Mouse (Mus musculus) thymus, postnatal 0 days (tissue): ENCODE measurements around the gene D3Ertd254e. TPM values are rescaled to one million over a fixed set of nuclear protein-coding genes. Genes with fewer than 3 reads are reported as not detected.
"Not testable (repeated sequence)": the region's sequence is repeated elsewhere in the genome, so short reads cannot be mapped to it uniquely, and the experiment has no call there.

Experiments used
- DNase-seq: peaks from one replicate; pipeline ENCODE4 v3.0.0-alpha.2; 2015; ENCODE audit warnings: low spot score
- polyA plus RNA-seq: library from polyadenylated mRNA; unstranded; fragments of >200 nt; fragmentation: Nextera tagmentation; extraction: Ambion mirVana; gene quantifications from 2 replicates; pipeline ENCODE4 v1.2.1, GENCODE M21; 2015

The D3Ertd254e gene
- 4.2 and 5.2 TPM in 2 replicates for polyA plus RNA-seq

DNA sequence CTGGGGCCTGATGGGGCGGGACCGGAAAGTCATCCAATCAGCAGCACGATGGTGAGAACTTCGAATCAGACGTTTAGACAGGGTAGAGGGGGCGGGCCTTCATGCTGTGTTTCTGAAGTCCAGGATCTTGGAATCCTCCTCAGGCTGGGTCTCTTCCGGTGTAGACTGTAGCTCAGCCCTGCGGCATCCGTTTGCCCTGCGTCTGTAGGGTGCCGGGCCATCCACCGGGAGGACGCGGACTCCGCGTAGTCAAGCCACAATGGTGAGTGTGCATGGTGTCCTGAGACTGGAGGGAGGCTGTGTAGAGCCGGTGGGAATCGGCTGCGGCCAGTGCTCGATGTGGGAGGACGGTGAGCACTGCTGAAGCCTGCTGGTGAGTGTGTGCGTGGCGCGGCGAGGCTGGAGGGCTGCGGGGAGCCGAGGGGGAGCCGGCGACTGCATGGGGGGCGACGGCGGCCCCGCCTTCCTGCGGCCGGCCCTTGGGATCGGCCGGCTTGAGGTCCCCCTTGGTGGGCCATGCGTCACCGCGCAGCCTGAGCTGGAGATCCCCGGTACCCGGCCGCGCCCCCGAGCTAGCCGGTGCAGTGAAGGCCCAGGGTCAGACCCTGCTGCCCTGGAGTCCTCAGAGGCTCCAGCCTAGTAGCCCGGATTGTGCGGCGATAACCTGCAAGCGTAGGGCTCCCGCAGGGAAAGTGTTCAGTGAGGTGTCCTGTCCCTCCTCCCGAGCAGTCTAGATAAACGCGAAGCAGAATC is at the start of gene D3Ertd254e:
TSS of gene D3Ertd254e (plus strand) at position 84 of the 753 bp plus-strand sequence.
- DNase-seq: peak; percentile 86

- no peak for DNase-seq
Measured at GRCm38 (mm10) chr3:36116076-36116475, 34.7 kb upstream of the D3Ertd254e start.

DNA sequence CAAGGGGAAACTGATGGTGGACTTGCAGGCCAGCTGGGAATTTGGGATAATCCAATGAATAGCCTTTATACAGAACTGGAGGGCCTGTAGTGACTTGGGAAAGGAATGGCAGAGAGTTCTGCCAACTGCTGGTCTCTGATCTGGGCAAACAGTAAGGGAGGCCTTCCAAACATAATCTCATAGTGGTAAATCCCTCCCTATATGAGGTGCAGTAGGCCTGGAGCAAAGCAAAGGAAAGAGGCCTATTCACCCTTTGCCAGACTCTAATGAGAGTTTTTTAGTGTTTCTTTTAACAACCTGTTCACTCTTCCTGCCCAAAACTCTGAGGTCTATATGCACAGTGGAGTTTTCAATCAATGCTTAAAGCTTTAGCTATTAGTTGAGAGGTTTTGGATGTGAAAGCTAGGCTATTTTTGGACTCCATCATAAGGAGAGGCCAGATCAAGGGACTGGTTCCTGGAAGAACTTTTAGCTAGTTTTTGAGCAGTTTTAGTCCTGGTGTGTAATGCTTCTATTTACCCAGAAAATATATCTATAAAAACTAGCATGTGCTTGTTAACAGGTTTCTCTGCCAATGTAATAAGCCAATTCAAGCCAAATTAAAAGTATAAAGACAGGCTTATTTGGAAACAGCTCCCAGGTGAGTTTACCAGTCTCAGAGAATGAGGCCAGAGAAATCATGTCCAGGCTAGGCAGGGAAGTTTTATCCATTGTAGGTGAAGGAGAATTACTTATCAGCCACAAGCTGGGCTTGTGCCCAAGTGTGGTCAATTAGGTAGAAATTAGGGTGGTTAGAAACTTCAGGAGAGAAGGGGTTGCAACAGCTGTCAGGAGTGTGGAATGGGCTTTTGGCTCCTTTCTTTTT is 30.9 kb upstream of the D3Ertd254e start:
- DNase-seq: no peak

DNA sequence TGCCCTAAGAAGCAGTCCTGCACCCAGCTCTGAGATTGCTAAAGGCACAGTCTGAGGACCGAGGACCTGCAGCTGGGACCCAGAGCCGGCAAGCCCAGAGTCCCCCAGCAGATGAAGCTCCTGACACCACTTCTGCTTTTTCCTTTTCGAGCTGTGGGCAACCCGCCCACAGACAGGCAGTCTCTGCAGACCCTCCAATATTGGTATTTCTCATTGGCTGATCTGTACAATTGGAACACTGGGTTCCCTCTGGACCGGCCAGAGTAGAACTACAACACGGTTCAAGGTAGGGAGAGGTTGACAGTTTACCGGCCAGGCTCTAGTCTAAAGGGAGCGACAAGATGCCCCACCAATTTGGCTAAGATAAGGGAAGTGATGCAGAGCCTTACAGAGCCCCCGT is 24.6 kb upstream of the D3Ertd254e start:
- DNase-seq: not testable (repeated sequence)

DNA sequence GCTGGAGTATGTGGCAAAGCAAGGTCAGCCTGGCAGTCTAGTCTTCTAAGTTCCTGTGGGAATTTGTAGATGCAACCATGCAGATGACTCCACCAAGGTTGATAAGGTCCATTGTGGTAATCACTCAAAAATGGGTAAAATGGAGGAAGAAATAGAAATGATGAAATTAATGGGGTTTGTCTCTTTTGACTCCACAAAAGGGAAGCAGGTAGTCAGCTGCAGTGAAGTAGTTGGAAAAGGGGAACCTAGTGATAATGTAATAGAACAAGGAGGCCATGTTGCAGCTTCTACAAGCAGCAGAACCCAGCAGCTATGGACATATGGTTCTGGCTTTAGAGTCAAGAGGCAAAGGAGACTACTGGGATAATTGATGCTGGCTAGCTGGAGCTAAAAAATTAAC is 14.7 kb upstream of the D3Ertd254e start:
- no peak for DNase-seq

DNA sequence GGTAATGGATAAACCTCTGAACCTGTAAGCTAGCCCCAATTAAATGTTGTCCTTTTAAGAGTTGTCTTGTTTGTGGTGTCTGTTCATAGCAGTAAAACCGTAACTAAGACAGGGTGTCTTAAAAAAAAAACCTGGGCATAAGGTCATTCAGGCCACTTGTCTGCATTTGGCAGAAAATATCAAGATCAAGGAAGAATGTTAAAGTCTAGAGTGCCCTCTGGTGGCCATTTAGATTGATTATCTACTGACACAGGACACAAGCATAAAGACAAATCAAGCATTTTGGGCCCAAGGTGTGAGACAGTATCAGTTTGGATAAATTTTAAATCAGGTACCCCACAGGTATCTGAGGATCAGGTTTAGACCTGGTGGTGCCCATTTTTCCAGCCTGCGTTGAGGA is 13.3 kb upstream of the D3Ertd254e start:
- DNase-seq: peak; percentile 49

- DNase-seq: no peak
Measured at GRCm38 (mm10) chr3:36138171-36138660, 12.6 kb upstream of the D3Ertd254e start.

GRCm38 (mm10) chr3:36138996-36139395 is 11.8 kb upstream of the D3Ertd254e start:
- no peak for DNase-seq

DNA sequence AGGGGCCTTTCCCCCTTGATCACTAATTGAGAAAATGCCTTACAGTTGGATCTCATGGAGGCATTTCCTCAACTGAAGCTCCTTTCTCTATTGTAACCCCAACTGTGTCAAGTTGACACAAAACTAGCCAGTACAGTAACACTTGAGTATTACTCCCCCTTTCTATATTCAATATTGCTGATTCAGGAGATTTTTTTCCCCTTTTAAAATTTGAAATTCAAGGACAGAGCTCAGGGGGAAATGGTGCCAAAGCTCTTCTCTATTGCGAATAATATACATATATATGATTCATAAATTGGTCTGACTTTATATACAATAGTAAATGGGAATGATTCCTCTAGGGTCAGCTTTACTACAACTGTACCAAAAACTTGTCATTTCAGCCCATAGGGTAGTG is 282 bp upstream of the D3Ertd254e start:
- no peak for DNase-seq

DNA sequence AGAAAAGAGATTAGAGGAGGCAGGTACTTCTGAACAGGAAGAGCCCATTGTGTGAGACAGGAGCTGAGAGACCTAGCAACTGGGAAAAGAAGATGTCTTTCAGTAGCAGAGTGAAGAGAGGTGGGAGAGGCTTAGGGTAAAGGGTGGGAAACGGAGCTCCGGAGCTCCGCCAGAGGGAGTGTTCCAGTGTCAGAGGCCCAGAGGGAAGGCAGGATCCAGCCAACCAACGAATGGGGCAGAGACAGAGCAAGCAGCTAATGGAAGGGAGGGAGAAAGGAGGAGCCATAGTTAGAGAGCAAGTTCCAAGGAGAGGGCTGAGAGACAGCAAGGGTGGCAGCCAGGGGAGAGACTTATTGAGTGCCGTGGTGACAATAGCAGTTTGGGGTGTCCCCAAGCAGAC is 4.5 kb downstream of the D3Ertd254e start:
- DNase-seq: no peak

- DNase-seq: no peak
Measured at GRCm38 (mm10) chr3:36170670-36171210, 19.9 kb downstream of the D3Ertd254e start.

DNA sequence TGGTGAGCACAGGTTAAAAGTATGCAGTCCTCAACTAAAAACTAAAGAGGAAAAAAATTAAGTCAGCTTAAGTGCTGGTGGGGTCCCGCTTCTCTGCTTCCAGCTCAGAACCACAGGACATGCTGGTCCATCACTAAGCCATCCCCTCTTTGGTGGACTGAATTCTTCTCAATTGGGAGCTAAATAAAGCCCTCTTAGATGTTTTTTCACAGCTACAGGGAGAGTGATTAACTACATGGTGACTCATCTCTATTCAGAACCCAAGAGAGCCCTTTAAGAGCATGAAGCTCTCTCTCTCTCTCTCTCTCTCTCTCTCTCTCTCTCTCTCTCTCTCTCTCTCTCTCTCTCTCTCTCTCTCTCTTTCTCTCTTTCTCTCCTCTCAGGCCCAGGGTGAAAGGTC is 20.5 kb downstream of the D3Ertd254e start:
- no peak for DNase-seq

DNA sequence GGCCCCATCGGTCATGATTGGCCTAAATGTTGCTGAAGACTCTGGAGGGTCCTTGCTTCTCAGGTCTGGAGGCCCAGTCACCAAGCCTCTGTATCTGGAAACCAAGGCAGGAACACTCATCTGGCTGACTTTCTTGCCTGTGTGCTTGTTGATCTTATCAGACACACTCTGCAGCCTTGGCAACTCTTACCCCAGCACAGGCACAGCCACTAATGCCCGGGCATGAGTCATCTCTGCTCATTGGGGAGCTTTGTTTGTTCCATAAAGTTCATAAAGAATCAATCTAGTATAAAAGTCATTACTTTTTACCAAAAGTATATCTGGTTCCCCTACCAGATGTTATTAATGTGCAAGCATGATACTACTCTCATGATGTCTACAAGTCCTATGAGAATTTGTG is 22.9 kb downstream of the D3Ertd254e start:
- DNase-seq: no peak

GRCm38 (mm10) chr3:36181519-36181918 is 30.7 kb downstream of the D3Ertd254e start:
- DNase-seq: peak; percentile 24

DNA sequence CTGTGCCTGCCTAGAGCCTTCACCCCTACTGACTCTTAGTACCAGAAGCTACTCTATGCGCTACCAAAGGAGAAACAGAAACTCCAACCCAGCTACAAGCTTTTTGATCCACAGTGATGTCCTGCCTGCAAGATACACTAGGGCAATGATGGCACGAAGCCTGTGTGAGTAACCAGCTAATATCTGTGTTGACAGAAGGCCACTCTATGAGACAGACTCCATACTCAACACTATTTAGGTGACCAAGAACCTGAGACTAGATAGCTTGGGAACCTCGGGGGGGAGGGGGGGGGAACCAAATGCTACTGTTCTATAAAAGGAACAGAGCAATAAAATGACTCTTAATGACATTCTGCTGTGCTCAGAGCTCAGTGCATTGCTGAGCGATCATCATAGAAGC is 35.7 kb downstream of the D3Ertd254e start:
- no peak for DNase-seq

GRCm38 (mm10) chr3:36189243-36189642 is 38.4 kb downstream of the D3Ertd254e start:
- no peak for DNase-seq

- no peak for DNase-seq
Measured at GRCm38 (mm10) chr3:36201098-36201497, 50.3 kb downstream of the D3Ertd254e start.

- no peak for DNase-seq
Measured at GRCm38 (mm10) chr3:36202932-36203331, 52.1 kb downstream of the D3Ertd254e start.

- no peak for DNase-seq
Measured at GRCm38 (mm10) chr3:36207520-36208264, 56.9 kb downstream of the D3Ertd254e start.

DNA sequence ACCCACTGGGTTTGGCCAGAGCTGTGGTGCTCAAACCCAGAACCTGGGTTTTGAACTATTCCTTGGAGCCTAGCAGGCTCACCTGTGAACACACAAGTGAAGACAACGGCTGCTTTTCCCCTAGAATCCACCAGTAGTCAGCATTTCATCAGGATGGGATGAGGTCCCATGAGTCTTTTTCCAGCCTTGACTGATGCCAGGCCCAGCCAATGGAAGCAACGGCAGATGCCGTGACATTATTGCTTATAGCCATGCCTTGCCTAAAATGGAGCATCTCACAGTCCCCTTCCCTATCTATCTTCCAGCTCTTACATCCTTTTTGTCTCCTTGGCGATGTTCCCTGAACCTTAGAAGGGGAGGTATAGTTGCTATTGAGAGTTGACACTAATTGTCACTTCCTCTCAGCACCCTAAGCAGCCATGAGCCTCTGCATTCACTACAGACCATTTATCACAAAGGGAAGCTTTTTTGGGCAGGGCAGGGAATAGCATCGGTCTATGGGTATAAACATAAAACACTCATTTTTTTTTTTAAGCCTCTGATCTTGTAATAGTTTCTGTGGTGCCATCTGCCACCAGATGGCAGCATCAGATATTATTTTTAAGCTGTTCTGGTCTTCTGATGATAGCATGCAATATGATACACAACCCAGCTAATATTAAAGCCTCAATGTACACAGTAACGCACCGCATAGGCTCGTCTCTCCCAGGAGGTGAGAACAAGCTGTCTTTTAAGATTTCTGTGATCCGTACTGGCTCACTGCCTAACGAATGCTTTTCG is 59.1 kb downstream of the D3Ertd254e start:
- DNase-seq: peak; percentile 26
